Mouse (Mus musculus) adrenal gland, postnatal 36 days (tissue): ENCODE measurements around the gene Tas2r124. TPM values are rescaled to one million over a fixed set of nuclear protein-coding genes. Genes with fewer than 3 reads are reported as not detected.

Experiments
- DNase-seq, 2 experiments: peaks; one replicate each; pipeline ENCODE4 v3.0.0; 2021; ENCODE audit warnings: mixed read lengths in 1 of 2
- long read RNA-seq, 2 experiments: library from polyadenylated mRNA; stranded (forward); transcript quantifications; one replicate each; pipeline ENCODE4 v2.0.0; 2021; ENCODE audit warnings: borderline sequencing depth in 2 of 2
- total RNA-seq, 2 experiments: library from RNA; stranded (reverse); gene quantifications; 2 replicates each; pipeline ENCODE4 v1.2.3; 2021

Tas2r124 gene
- total RNA-seq: not detected
- long read RNA-seq, experiment 1: 0 reads
- long read RNA-seq, experiment 2: 0 reads

- no peak for DNase-seq
Observed at GRCm38 (mm10) chr6:132754430-132754829, at the start of gene Tas2r124. Gene Tas2r124, plus strand, starts transcription at chr6:132754730.

- no peak for DNase-seq
Observed at GRCm38 (mm10) chr6:132711828-132712227, 42.7 kb upstream of the Tas2r124 start, which contains the start of gene Tas2r122. Gene Tas2r122, minus strand, starts transcription at chr6:132711928.

- DNase-seq: no peak
Observed at GRCm38 (mm10) chr6:132737935-132738334, 16.6 kb upstream of the Tas2r124 start, which contains the start of gene Tas2r115. Gene Tas2r115, minus strand, starts transcription at chr6:132738035.

GRCm38 (mm10) chr6:132750206-132750605, 4.3 kb upstream of the Tas2r124 start:
- DNase-seq: peak; percentile 3 to 16

GRCm38 (mm10) chr6:132761831-132762230, 7.3 kb downstream of the Tas2r124 start, which contains the start of gene Tas2r102:
Gene Tas2r102, plus strand, starts transcription at chr6:132762131.
- DNase-seq: no peak

GRCm38 (mm10) chr6:132778062-132778461, 23.5 kb downstream of the Tas2r124 start, which contains the start of gene Tas2r136:
Gene Tas2r136, minus strand, starts transcription at chr6:132778162.
- DNase-seq: no peak

GRCm38 (mm10) chr6:132795393-132795792, 40.9 kb downstream of the Tas2r124 start:
- DNase-seq: no peak

GRCm38 (mm10) chr6:132802518-132802917, 48.0 kb downstream of the Tas2r124 start, which contains the start of gene Tas2r117:
Gene Tas2r117, plus strand, starts transcription at chr6:132802818.
- no peak for DNase-seq

Other genes starting within 250 kb of the Tas2r124 start
- gene Prh1, start 184.9 kb upstream of the Tas2r124 start, total RNA-seq: not detected
- gene Prp2, start 158.8 kb upstream of the Tas2r124 start, total RNA-seq: not detected
- not detected for gene A630073D07Rik, start 103.2 kb upstream of the Tas2r124 start, total RNA-seq
- gene Tas2r120, start 97.8 kb upstream of the Tas2r124 start, total RNA-seq: not detected
- gene Tas2r121, start 53.7 kb upstream of the Tas2r124 start, total RNA-seq: not detected
- gene Tas2r122, start 42.8 kb upstream of the Tas2r124 start, total RNA-seq: not detected
- not detected for gene Tas2r115, start 16.7 kb upstream of the Tas2r124 start, total RNA-seq
- gene Tas2r102, start 7.4 kb downstream of the Tas2r124 start, total RNA-seq: not detected
- not detected for gene Tas2r136, start 23.4 kb downstream of the Tas2r124 start, total RNA-seq
- gene Tas2r117, start 48.1 kb downstream of the Tas2r124 start, total RNA-seq: not detected
- not detected for gene Tas2r123, start 92.4 kb downstream of the Tas2r124 start, total RNA-seq
- not detected for gene Tas2r116, start 100.7 kb downstream of the Tas2r124 start, total RNA-seq
- not detected for gene Tas2r110, start 113.3 kb downstream of the Tas2r124 start, total RNA-seq
- not detected for gene Tas2r113, start 138.3 kb downstream of the Tas2r124 start, total RNA-seq
- not detected for gene Tas2r125, start 154.9 kb downstream of the Tas2r124 start, total RNA-seq
- not detected for gene Tas2r129, start 196.4 kb downstream of the Tas2r124 start, total RNA-seq
- not detected for gene Tas2r131, start 203.2 kb downstream of the Tas2r124 start, total RNA-seq
- gene Tas2r109, start 226.2 kb downstream of the Tas2r124 start, total RNA-seq: not detected